ENCODE assay signal across 30 mouse cellular contexts in genomic region chr7:81479531-81480090, GRCm38 (mm10). TPM values are rescaled to one million over a fixed set of nuclear protein-coding genes. Genes with fewer than 3 reads are reported as not detected.
A peak's percentile ranks its signal among the peaks of the same experiment; 100 is the strongest.
DNase-seq lines count a peak whose midpoint lies in the region; ATAC-seq and TF ChIP-seq lines count a peak whose summit lies in the region.
"Had no signal": no experiment of that assay in that cellular context is flagged by ENCODE, and none has a peak within 500 bp of the region (broad histone marks: within the 10 kb centered on the region; RNA-seq: fewer than 3 reads in every experiment).

No protein-coding gene starts in this region.

- H3K27me3 ChIP-seq in limb, embryonic 14.5 days (ENCODE audit: control insufficient read depth, insufficient read depth, low read length), result peaks cover 12% of the 10 kb centered on the region; the same call in 1 of the 2 replicates
- H3K27me3 ChIP-seq in limb, embryonic 10.5 days (ENCODE audit: low read depth, poor library complexity, severe bottlenecking), result peaks cover 37% of the 10 kb centered on the region

- H3K9ac ChIP-seq in limb, embryonic 14.5 days (ENCODE audit: low read depth, low read length, severe bottlenecking), result no peak overlapping the region
- H3K9ac ChIP-seq: forebrain, embryonic 13.5 days; heart, embryonic 12.5 days; hindbrain, embryonic 14.5 days; limb, embryonic 12.5 days; liver, embryonic 13.5 days; lung, embryonic 15.5 days had no signal

- intact Hi-C loops in heart, postnatal 36 days (cut with DNase I), result no loop called here
- intact Hi-C loops in left cerebral cortex, postnatal 25 days (cut with DNase I), result no loop called here

- H3K4me3 ChIP-seq in limb, embryonic 14.5 days (replicated peaks; ENCODE audit: low read length), result no peak overlapping the region
- no peak overlapping the region for H3K4me3 ChIP-seq in limb, embryonic 10.5 days
- H3K4me3 ChIP-seq: forebrain, embryonic 13.5 days; heart, embryonic 12.5 days; limb, embryonic 12.5 days; liver, embryonic 13.5 days; lung, embryonic 15.5 days had no signal

- H3K9me3 ChIP-seq in limb, embryonic 14.5 days (ENCODE audit: control insufficient read depth, low read length), result no peaks in the 10 kb centered on the region
- no peaks in the 10 kb centered on the region for H3K9me3 ChIP-seq in limb, embryonic 10.5 days (replicated peaks)
- H3K9me3 ChIP-seq: forebrain, embryonic 13.5 days; heart, embryonic 12.5 days; limb, embryonic 12.5 days; liver, embryonic 13.5 days; lung, embryonic 15.5 days had no signal

- H3K27ac ChIP-seq in limb, embryonic 14.5 days (replicated peaks; ENCODE audit: low read depth, low read length), result no peak overlapping the region
- no peak overlapping the region for H3K27ac ChIP-seq in limb, embryonic 10.5 days
- H3K27ac ChIP-seq: forebrain, embryonic 13.5 days; hindbrain, embryonic 14.5 days; limb, embryonic 12.5 days; liver, embryonic 13.5 days; lung, embryonic 15.5 days; macrophage; stomach, postnatal 0 days had no signal

- 22% methylated on average over 3 of the region's 3 CpGs for WGBS in limb, embryonic 14.5 days
- 18% methylated on average over 3 of the region's 3 CpGs for WGBS in limb, embryonic 10.5 days

- ATAC-seq in limb, embryonic 14.5 days (ENCODE audit: low FRiP score, low read depth), result no peak
- ATAC-seq: forebrain, embryonic 13.5 days; Patski had no signal

- no peaks in the 10 kb centered on the region for H3K36me3 ChIP-seq in limb, embryonic 14.5 days (ENCODE audit: control insufficient read depth, insufficient read depth, low read length)
- no peaks in the 10 kb centered on the region for H3K36me3 ChIP-seq in limb, embryonic 10.5 days
- H3K36me3 ChIP-seq: heart, embryonic 12.5 days; limb, embryonic 12.5 days; liver, embryonic 13.5 days; lung, embryonic 15.5 days had no signal

- H3K4me1 ChIP-seq in limb, embryonic 14.5 days (ENCODE audit: control insufficient read depth, insufficient read depth, low read length), result no peaks in the 10 kb centered on the region
- peaks cover 25% of the 10 kb centered on the region for H3K4me1 ChIP-seq in limb, embryonic 10.5 days
- H3K4me1 ChIP-seq: liver, embryonic 13.5 days; lung, embryonic 15.5 days had no signal

- DNase-seq in cerebellum, postnatal 14 days, result peak; percentile 29 to 37
- no peak for DNase-seq in cerebellum, postnatal 4 days (ENCODE audit: low spot score in 2 of 2)
- DNase-seq in limb, embryonic 14.5 days (ENCODE audit: low spot score), result peak; percentile 27
- no peak for DNase-seq in limb, embryonic 10.5 days (ENCODE audit: low spot score)
- DNase-seq in embryo, embryonic 10.5 days (ENCODE audit: low spot score), result peak; percentile 29
- no peak for DNase-seq in heart, postnatal 36 days
- no peak for DNase-seq in left cerebral cortex, postnatal 25 days (ENCODE audit: low spot score in 2 of 2)
- DNase-seq: adrenal gland, postnatal 36 days; cerebellum, adult 11-12 months; heart, postnatal 14 days; kidney, adult 8-10 months; kidney, postnatal 25 days; liver, embryonic 13.5 days; retina, postnatal 1 day had no signal

- TF ChIP-seq POLR2A in limb, embryonic 14.5 days (IDR thresholded peaks at IDR 0.05; ENCODE audit: borderline replicate concordance, extremely low read depth, insufficient read depth, insufficient read length), result no peak

- H3K4me2 ChIP-seq in limb, embryonic 14.5 days (replicated peaks; ENCODE audit: low read depth, low read length, severe bottlenecking), result no peak overlapping the region
- H3K4me2 ChIP-seq: forebrain, embryonic 13.5 days; heart, embryonic 12.5 days; hindbrain, embryonic 14.5 days; limb, embryonic 12.5 days; liver, embryonic 13.5 days; lung, embryonic 15.5 days; midbrain, embryonic 11.5 days had no signal

RNA-seq across cellular contexts. Expression of gene Ap3b2, which starts 14.1 kb away (rescaled TPM):
- 0.33 and 0.54 TPM in 2 replicates for polyA plus RNA-seq in limb, embryonic 14.5 days (2012; rRNA removed)
- polyA plus RNA-seq in limb, embryonic 14.5 days (2014; fragmentation: Nextera tagmentation; extraction: Ambion mirVana), result 0.23 TPM in 1 of 2 replicates, not detected in the other
- 0.08 and 0.10 TPM in 2 replicates for polyA plus RNA-seq in limb, embryonic 10.5 days (2016; fragmentation: Nextera tagmentation; extraction: Ambion mirVana)
- total RNA-seq in heart, postnatal 36 days (2021), result under 1 TPM in 1 of 2 experiments, not detected in 1; 0.44 TPM
- 100 to 1,000 TPM; 141 to 150 TPM for total RNA-seq in left cerebral cortex, postnatal 25 days (2021)
- total RNA-seq: heart, postnatal 14 days; monocyte, adult 5-6 weeks had no signal
- polyA plus RNA-seq: macrophage had no signal

RNA-seq across cellular contexts. Expression of gene BC048679, which starts 18.5 kb away (rescaled TPM):
- polyA plus RNA-seq in limb, embryonic 14.5 days (2012; rRNA removed), result not detected in 2 replicates
- polyA plus RNA-seq in limb, embryonic 14.5 days (2014; fragmentation: Nextera tagmentation; extraction: Ambion mirVana), result not detected in 2 replicates
- not detected in 2 replicates for polyA plus RNA-seq in limb, embryonic 10.5 days (2016; fragmentation: Nextera tagmentation; extraction: Ambion mirVana)
- total RNA-seq in heart, postnatal 36 days (2021), result not detected
- total RNA-seq in left cerebral cortex, postnatal 25 days (2021), result not detected
- total RNA-seq: adrenal gland, postnatal 36 days; common myeloid progenitor, adult 5-6 weeks; gastrocnemius, postnatal 4 days; heart, postnatal 14 days; layer of hippocampus, adult 8-10 months; monocyte, adult 5-6 weeks had no signal
- polyA plus RNA-seq: forebrain, embryonic 13.5 days; heart, embryonic 12.5 days; hindbrain, embryonic 14.5 days; intestine, embryonic 14.5 days; limb, embryonic 12.5 days; liver, embryonic 13.5 days; lung, embryonic 15.5 days; macrophage; midbrain, embryonic 11.5 days; neural tube, embryonic 11.5 days; Patski; stomach, postnatal 0 days; thymus, postnatal 0 days had no signal

RNA-seq across cellular contexts. Expression of gene Cpeb1, which starts 24.3 kb away (rescaled TPM):
- polyA plus RNA-seq in limb, embryonic 14.5 days (2012; rRNA removed), result 1.00 and 1.1 TPM in 2 replicates
- 0.10 and 0.77 TPM in 2 replicates for polyA plus RNA-seq in limb, embryonic 14.5 days (2014; fragmentation: Nextera tagmentation; extraction: Ambion mirVana)
- polyA plus RNA-seq in limb, embryonic 10.5 days (2016; fragmentation: Nextera tagmentation; extraction: Ambion mirVana), result 0.08 TPM in 1 of 2 replicates, not detected in the other
- total RNA-seq in heart, postnatal 36 days (2021), result 10 to 100 TPM; 11.4 to 15.8 TPM
- 10 to 100 TPM; 64.6 to 69.3 TPM for total RNA-seq in left cerebral cortex, postnatal 25 days (2021)
- total RNA-seq: common myeloid progenitor, adult 5-6 weeks had no signal
- polyA plus RNA-seq: limb, embryonic 12.5 days had no signal

Comparison
In these comparisons a context has a peak if more than half of its experiments do, and no peak if none do; other contexts are left out.
1. DNase-seq: peak in cerebellum, postnatal 14 days (2 of 2), limb, embryonic 14.5 days (single experiment) and embryo, embryonic 10.5 days (single experiment); none in cerebellum, postnatal 4 days (0 of 2), limb, embryonic 10.5 days (single experiment), heart, postnatal 36 days (0 of 2) and left cerebral cortex, postnatal 25 days (0 of 2).
2. RNA of gene Ap3b2, which starts 14.1 kb away (total RNA-seq): 141 to 150 TPM in left cerebral cortex, postnatal 25 days; 0.44 TPM in heart, postnatal 36 days; every median in the first group is over 10 times any median in the second.